Mouse (Mus musculus) heart, adult 2 months (tissue): ENCODE results near the gene Atp2b2.

ENCODE experiments used
- CTCF ChIP-seq: fragments of 200-600 bp; IDR thresholded peaks from 2 replicates; pipeline ENCODE4 v1.8.1; 2022; ENCODE audit warnings: antibody characterized with exemption, mild to moderate bottlenecking, moderate library complexity
- EP300 ChIP-seq: fragments of 200-500 bp; IDR thresholded peaks from 2 replicates; pipeline ENCODE4 v1.6.1; 2011; ENCODE audit warnings: low read depth, low read length, control low read depth; ENCODE audit not compliant: insufficient read depth
- POLR2A ChIP-seq: fragments of 200-500 bp; IDR thresholded peaks from 2 replicates; pipeline ENCODE4 v1.6.1; 2011; ENCODE audit warnings: mild to moderate bottlenecking, low read depth, low read length, control low read depth; ENCODE audit not compliant: insufficient read depth

GRCm38 (mm10) chr6:114074256-114074655 is 31.8 kb upstream of the Atp2b2 start:
- TF ChIP-seq CTCF (no peak), POLR2A (no peak), EP300 (no peak)
